Mouse (Mus musculus) G1E (cell line): ENCODE measurements around the gene Mbl1.

Experiments
- CTCF ChIP-seq: IDR thresholded peaks from 2 replicates; pipeline ENCODE4 v1.5.1; 2012; ENCODE audit warnings: low read depth, low read length, inconsistent platforms, mixed read lengths
- GATA1 ChIP-seq: IDR thresholded peaks from 2 replicates; pipeline ENCODE4 v1.6.1; 2012; ENCODE audit warnings: borderline replicate concordance, low read length, inconsistent platforms, mixed read lengths
- POLR2AphosphoS5 ChIP-seq: IDR thresholded peaks from 2 replicates; pipeline ENCODE4 v1.6.1; 2012; ENCODE audit warnings: low read depth, low read length, inconsistent platforms; ENCODE audit not compliant: insufficient replicate concordance
- TAL1 ChIP-seq: conservative IDR thresholded peaks from 2 replicates; pipeline ENCODE4 v1.6.1; 2012; ENCODE audit warnings: low read depth, low read length, inconsistent platforms, mixed read lengths

- TF ChIP-seq CTCF (no peak), TAL1 (no peak), GATA1 (no peak), POLR2AphosphoS5 (no peak)
These were observed 34.0 kb downstream of the Mbl1 start, which contains the start of gene Sftpd for GRCm38 (mm10) chr14:41185059-41185821.
